Mouse (Mus musculus): ENCODE results near the gene Naa80.

- TF ChIP-seq GATA1 (IDR thresholded peaks at IDR 0.05; ENCODE audit: borderline replicate concordance, low read length) (no peak), FLI1 (IDR thresholded peaks at IDR 0.05; ENCODE audit: low read length) (no peak)
Observed at GRCm38 (mm10) chr9:107587833-107588639, 9.3 kb downstream of the Naa80 start.

All from megakaryocyte, embryonic 14.5 days (primary cell).